Mouse (Mus musculus): ENCODE measurements at regions not wholly inside any gene's neighbourhood (a gene's known extent, or its start where the extent isn't known, plus 50 kb on each side); places are given as distances from the start of the nearest gene placed in this dataset.

DNA sequence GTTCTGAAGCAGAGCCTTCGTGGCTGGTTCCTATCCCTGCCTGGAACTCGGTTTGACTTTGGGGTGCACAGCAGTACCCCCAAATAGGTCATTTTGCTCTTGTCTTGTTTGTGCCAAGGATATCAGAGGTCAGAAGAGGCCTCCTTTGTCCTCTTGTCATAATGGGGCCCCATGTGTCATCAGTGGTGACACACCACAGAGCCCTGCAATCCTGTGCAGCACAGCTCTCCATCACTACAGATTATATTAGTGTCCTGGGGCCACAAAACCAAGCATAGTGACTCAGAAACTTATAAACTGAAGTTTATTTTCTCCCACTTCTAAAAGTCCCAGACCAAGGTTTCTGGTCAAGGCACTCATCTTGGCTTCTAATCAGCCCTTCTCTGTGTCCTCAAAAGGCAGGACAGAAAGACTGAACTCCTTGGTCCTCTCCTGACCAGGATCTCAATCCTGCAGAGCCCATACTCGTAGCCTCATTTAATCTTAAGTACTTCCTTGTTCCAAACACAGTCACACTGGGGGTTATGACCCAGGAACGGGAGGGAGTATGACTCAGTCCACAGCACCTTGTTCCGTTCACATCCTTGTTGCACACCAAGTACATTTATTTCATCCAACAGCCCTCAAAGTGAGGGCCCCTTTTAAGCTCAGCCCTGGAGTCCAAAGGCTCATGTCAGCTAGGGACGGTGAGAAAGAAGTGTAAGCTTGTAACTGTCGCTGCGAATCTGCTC, 63.2 kb upstream of the Sox13 start:
- Histone ChIP-seq H3K4me1 (ENCODE audit: control insufficient read depth, insufficient read depth, low read length) (peaks cover 11% of the 10 kb centered on the region), H3K27ac (ENCODE audit: insufficient read depth, low read depth, low read length) (no peak overlapping the region), H3K4me3 (ENCODE audit: insufficient read depth, low read depth, low read length) (no peak overlapping the region)
- no peak for TF ChIP-seq POLR2A (IDR thresholded peaks at IDR 0.05; ENCODE audit: insufficient read depth, low read depth, low read length)
- TF ChIP-seq CTCF (IDR thresholded peaks at IDR 0.05; ENCODE audit: insufficient read depth, low read depth, low read length): no peak
- WGBS: 90% methylated on average over 8 of the region's 8 CpGs

DNA sequence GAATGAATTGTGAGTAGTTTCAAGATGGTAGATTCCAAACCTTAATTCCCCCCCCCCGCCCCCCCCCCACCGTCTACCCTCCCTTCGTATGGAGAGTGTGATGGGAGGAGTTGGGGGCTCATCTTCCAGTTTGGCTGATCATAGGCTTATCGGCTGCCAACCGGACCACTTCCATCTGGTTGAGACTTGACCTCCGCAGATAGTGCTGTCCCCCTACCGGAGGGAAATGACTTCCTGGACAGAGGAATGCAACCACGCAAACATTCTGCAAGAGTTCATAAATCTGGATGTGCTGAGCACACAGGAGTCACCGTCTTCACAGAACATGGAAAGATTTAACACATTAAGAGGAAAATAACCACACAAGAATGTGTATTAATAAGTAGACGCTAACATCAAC, 62.2 kb upstream of the Sox13 start:
- H3K4me1 ChIP-seq (ENCODE audit: control insufficient read depth, insufficient read depth, low read length): peaks cover 4% of the 10 kb centered on the region; the same call in 1 of the 2 replicates
- no peak for TF ChIP-seq POLR2A (IDR thresholded peaks at IDR 0.05; ENCODE audit: insufficient read depth, low read depth, low read length)
- TF ChIP-seq CTCF (IDR thresholded peaks at IDR 0.05; ENCODE audit: insufficient read depth, low read depth, low read length): no peak
- WGBS: 70% methylated on average over 10 of the region's 10 CpGs
- no peak overlapping the region for H3K27ac ChIP-seq (ENCODE audit: insufficient read depth, low read depth, low read length)
- no peak overlapping the region for H3K4me3 ChIP-seq (ENCODE audit: insufficient read depth, low read depth, low read length)

DNA sequence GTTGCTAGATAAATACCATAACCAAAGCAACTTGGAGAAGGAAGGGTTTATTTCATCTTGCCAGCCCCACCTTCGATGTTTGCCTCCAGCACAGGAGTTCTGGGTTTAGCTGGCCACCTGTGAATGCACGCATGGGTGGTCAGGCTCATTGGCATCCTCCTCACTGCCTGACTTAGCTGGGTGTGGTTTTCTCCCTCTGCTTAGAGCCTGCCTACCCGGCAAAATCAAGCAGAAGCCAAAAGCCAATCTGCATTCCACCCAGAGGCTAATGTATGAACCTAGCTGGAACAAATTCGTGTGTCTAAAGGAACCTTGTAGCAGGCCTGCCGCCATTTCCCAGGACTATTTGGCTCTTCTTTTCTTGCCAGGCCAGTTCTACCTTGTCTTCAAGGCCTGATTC, 58.7 kb upstream of the Sox13 start:
- H3K27ac ChIP-seq (ENCODE audit: insufficient read depth, low read depth, low read length): no peak overlapping the region
- TF ChIP-seq POLR2A (IDR thresholded peaks at IDR 0.05; ENCODE audit: insufficient read depth, low read depth, low read length): no peak
- H3K4me1 ChIP-seq (ENCODE audit: control insufficient read depth, insufficient read depth, low read length): peaks cover 4% of the 10 kb centered on the region; the same call in 1 of the 2 replicates
- H3K4me3 ChIP-seq (ENCODE audit: insufficient read depth, low read depth, low read length): no peak overlapping the region
- 72% methylated on average over 5 of the region's 5 CpGs for WGBS

DNA sequence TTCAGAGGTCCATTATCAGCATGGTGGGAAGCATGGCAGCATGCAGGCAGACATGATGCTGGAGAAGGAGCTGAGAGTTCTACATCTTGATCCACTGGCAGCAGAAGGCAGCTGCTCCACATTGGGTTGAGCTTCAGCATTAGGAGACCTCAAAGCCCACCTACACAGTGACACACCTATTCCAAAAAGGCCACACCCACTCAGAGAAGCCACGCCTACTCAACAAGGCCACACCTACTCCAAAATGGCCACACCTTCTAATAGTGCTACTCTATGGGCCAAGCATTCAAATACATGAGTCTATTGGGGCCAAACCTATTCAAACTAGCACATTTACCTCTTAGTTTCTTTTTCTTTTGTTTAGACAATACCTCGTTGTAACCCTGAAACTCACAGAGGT, 50.4 kb upstream of the Sox13 start:
- Histone ChIP-seq H3K4me1 (ENCODE audit: control insufficient read depth, insufficient read depth, low read length) (no peaks in the 10 kb centered on the region), H3K27ac (ENCODE audit: insufficient read depth, low read depth, low read length) (no peak overlapping the region), H3K4me3 (ENCODE audit: insufficient read depth, low read depth, low read length) (no peak overlapping the region)
- TF ChIP-seq POLR2A (IDR thresholded peaks at IDR 0.05; ENCODE audit: insufficient read depth, low read depth, low read length) (no peak), CTCF (IDR thresholded peaks at IDR 0.05; ENCODE audit: insufficient read depth, low read depth, low read length) (no peak)
- WGBS: 73% methylated on average over 2 of the region's 2 CpGs

Data from olfactory bulb, adult 2 months (tissue).